Mouse (Mus musculus) ES-Bruce4 (cell line): Measurements from ENCODE around the gene Pspn. TPM values are rescaled to one million over a fixed set of nuclear protein-coding genes. Genes with fewer than 3 reads are reported as not detected.
A peak's percentile ranks its signal among the peaks of the same experiment; 100 is the strongest.

Experiments used
- H3K27ac ChIP-seq: 2 replicates; pipeline ENCODE4 v1.5.1; 2012; ENCODE audit warnings: low read length, inconsistent platforms; ENCODE audit not compliant: insufficient read depth
- H3K27me3 ChIP-seq: 2 replicates; pipeline ENCODE4 v1.6.1; 2012; ENCODE audit warnings: mild to moderate bottlenecking, low read length, inconsistent platforms; ENCODE audit not compliant: control insufficient read depth, poor library complexity, insufficient read depth, severe bottlenecking
- H3K36me3 ChIP-seq: 2 replicates; pipeline ENCODE4 v1.6.1; 2012; ENCODE audit warnings: inconsistent platforms, mild to moderate bottlenecking, low read length, moderate library complexity; ENCODE audit not compliant: control insufficient read depth, poor library complexity, insufficient read depth, severe bottlenecking
- H3K4me1 ChIP-seq: one replicate; pipeline ENCODE4 v1.8.1; 2011; ENCODE audit warnings: low read length; ENCODE audit not compliant: control insufficient read depth, insufficient read depth
- H3K4me3 ChIP-seq: 2 replicates; pipeline ENCODE4 v1.5.1; 2011; ENCODE audit warnings: low read depth, mild to moderate bottlenecking, low read length
- H3K9ac ChIP-seq: 2 replicates; pipeline ENCODE4 v1.6.1; 2012; ENCODE audit warnings: low read depth, mild to moderate bottlenecking, inconsistent platforms; ENCODE audit not compliant: poor library complexity, severe bottlenecking
- H3K9me3 ChIP-seq: replicated peaks from 2 replicates; pipeline ENCODE4 v1.6.1; 2012; ENCODE audit warnings: mild to moderate bottlenecking, low read length, inconsistent platforms; ENCODE audit not compliant: control insufficient read depth, poor library complexity, insufficient read depth, severe bottlenecking
- CTCF ChIP-seq: IDR thresholded peaks from one replicate; pipeline ENCODE4 v1.8.1; 2011; ENCODE audit warnings: low read depth, low read length
- EP300 ChIP-seq: IDR thresholded peaks from 2 replicates; pipeline ENCODE4 v1.6.1; 2011; ENCODE audit warnings: low read depth, low read length; ENCODE audit not compliant: insufficient read depth
- POLR2A ChIP-seq: IDR thresholded peaks from one replicate; pipeline ENCODE4 v1.8.1; 2011; ENCODE audit warnings: low read length; ENCODE audit not compliant: insufficient read depth
- polyA plus RNA-seq: library from polyadenylated mRNA; stranded (reverse); fragments of >200 nt; gene quantifications from 2 replicates; pipeline ENCODE4 v1.2.4, GENCODE M21; 2011; ENCODE audit warnings: low read depth; ENCODE audit not compliant: missing spikeins, insufficient read depth, insufficient read length

Gene Pspn
- polyA plus RNA-seq, 1 experiment = not detected

- Histone ChIP-seq H3K27me3 (no peaks in the 10 kb centered on the region), H3K9ac (no peak overlapping the region), H3K36me3 (peaks cover 21% of the 10 kb centered on the region), H3K4me3 (no peak overlapping the region), H3K4me1 (no peaks in the 10 kb centered on the region), H3K27ac (no peak overlapping the region), H3K9me3 (no peaks in the 10 kb centered on the region)
- TF ChIP-seq POLR2A (no peak), EP300 (no peak), CTCF (no peak)
Observed at GRCm38 (mm10) chr17:57001228-57001627, 1.4 kb upstream of the Pspn start.

GRCm38 (mm10) chr17:56999414-56999813 is 404 bp downstream of the Pspn start:
- no peaks in the 10 kb centered on the region for H3K9me3 ChIP-seq
- no peaks in the 10 kb centered on the region for H3K27me3 ChIP-seq
- TF ChIP-seq CTCF = no peak
- no peak for TF ChIP-seq POLR2A
- no peak for TF ChIP-seq EP300
- no peak overlapping the region for H3K27ac ChIP-seq
- H3K4me3 ChIP-seq = no peak overlapping the region
- H3K36me3 ChIP-seq = peaks cover 31% of the 10 kb centered on the region
- no peaks in the 10 kb centered on the region for H3K4me1 ChIP-seq
- no peak overlapping the region for H3K9ac ChIP-seq

DNA sequence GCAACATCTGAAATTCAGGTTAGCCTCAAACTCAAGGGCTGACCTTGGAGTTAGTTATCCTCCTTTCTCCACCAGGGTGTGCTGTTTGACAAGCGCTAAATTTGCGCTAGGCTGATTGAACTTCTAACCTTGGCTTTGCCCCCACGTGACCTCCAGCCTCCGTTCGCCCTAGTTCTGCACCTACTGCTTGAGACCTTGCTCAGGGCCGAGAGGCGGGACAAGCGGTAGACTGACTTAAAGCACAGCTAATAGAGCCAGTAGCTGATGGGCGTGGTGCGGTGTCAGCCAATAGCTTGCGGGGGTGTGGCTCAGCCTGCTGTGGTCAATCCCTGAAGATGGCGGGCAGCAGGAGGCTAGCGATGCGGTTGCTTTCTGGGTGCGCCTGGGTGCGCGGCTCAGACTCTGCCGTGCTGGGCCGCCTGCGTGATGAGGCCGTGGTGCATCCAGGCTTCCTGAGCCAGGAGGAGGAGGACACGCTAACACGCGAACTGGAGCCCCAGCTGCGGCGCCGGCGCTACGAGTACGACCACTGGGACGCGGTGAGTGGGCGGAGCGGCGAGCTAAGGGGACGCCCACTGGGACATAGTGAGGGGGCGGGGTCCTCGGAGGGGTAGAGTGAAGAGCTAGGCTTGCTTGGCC is 2.7 kb downstream of the Pspn start, which contains the start of gene Alkbh7:
Alkbh7 (plus strand) TSS at position 311 of the 639 bp plus-strand sequence.
- H3K27me3 ChIP-seq = no peaks in the 10 kb centered on the region
- peak within 1 kb of the TSS; percentile 69 for H3K4me3 ChIP-seq
- no peak within 1 kb of the TSS for H3K27ac ChIP-seq
- no peaks in the 10 kb centered on the region for H3K9me3 ChIP-seq
- H3K9ac ChIP-seq = peak within 1 kb of the TSS; percentile 12; the same call in 1 of the 2 replicates
- no peaks in the 10 kb centered on the region for H3K4me1 ChIP-seq
- TF ChIP-seq POLR2A (peak; percentile 65), CTCF (peak; percentile 60), EP300 (0 out of 2 replicates have a peak, but pooled peaks have one; percentile 29)
- H3K36me3 ChIP-seq = peaks cover 38% of the 10 kb centered on the region

DNA sequence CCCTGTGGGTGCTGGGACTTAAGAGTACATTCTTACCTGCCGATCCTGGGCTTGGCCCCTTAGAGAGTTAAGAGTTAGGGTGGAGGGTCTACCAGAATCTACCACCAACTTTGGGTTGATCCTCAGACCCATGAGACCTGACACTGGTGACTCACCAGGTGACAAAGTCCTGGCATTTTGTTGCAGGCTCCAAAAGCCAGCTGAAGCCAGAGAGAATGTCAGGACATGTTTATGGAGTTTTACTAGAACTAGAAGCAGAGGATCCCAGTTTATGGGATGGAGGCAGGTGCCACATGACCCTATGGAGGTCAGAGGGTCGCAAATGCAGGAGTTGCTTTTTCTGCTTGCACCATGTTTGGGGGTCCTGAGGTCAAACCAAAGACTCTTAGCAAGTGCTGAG is 3.3 kb downstream of the Pspn start:
- H3K9ac ChIP-seq = no peak overlapping the region
- no peak overlapping the region for H3K27ac ChIP-seq
- peaks cover 40% of the 10 kb centered on the region for H3K36me3 ChIP-seq
- no peak for TF ChIP-seq EP300
- no peak for TF ChIP-seq CTCF
- no peak for TF ChIP-seq POLR2A
- no peaks in the 10 kb centered on the region for H3K27me3 ChIP-seq
- no peaks in the 10 kb centered on the region for H3K4me1 ChIP-seq
- no peaks in the 10 kb centered on the region for H3K9me3 ChIP-seq
- H3K4me3 ChIP-seq = no peak overlapping the region

GRCm38 (mm10) chr17:56995046-56995445 is 4.8 kb downstream of the Pspn start:
- TF ChIP-seq POLR2A (no peak), EP300 (no peak), CTCF (no peak)
- Histone ChIP-seq H3K36me3 (peaks cover 40% of the 10 kb centered on the region), H3K9me3 (no peaks in the 10 kb centered on the region), H3K27ac (no peak overlapping the region), H3K4me3 (no peak overlapping the region), H3K27me3 (no peaks in the 10 kb centered on the region), H3K4me1 (peaks cover 3% of the 10 kb centered on the region), H3K9ac (no peak overlapping the region)

- peak overlapping the region; percentile 81 for H3K4me3 ChIP-seq
- peaks cover 34% of the 10 kb centered on the region for H3K36me3 ChIP-seq
- H3K9ac ChIP-seq = peak overlapping the region; percentile 60
- H3K4me1 ChIP-seq = peaks cover 3% of the 10 kb centered on the region
- no peak overlapping the region for H3K27ac ChIP-seq
- H3K9me3 ChIP-seq = no peaks in the 10 kb centered on the region
- H3K27me3 ChIP-seq = no peaks in the 10 kb centered on the region
- TF ChIP-seq EP300 (no peak), POLR2A (no peak), CTCF (no peak)
Observed at GRCm38 (mm10) chr17:56990966-56991365, 8.9 kb downstream of the Pspn start.
